Mouse (Mus musculus) forebrain, embryonic 13.5 days (tissue): Measurements from ENCODE around the gene 1700018F24Rik. TPM values are rescaled to one million over a fixed set of nuclear protein-coding genes. Genes with fewer than 3 reads are reported as not detected.
A peak's percentile ranks its signal among the peaks of the same experiment; 100 is the strongest.

ENCODE experiments used
- ATAC-seq: fragments of 200-750 bp; cut with Nextera tagmentation; 2 replicates; pipeline ENCODE4 v1.8.0; 2017
- H3K27ac ChIP-seq: fragments of 300-500 bp; sonication (generic); 2 replicates; pipeline ENCODE4 v1.5.1; 2015; ENCODE audit warnings: inconsistent platforms, mild to moderate bottlenecking, moderate library complexity
- H3K27me3 ChIP-seq: fragments of 300-500 bp; sonication (generic); 2 replicates; pipeline ENCODE4 v1.6.1; 2015; ENCODE audit warnings: mild to moderate bottlenecking, inconsistent platforms
- H3K36me3 ChIP-seq: fragments of 300-500 bp; sonication (generic); 2 replicates; pipeline ENCODE4 v1.6.1; 2015; ENCODE audit warnings: mild to moderate bottlenecking, inconsistent platforms; ENCODE audit not compliant: poor library complexity, severe bottlenecking
- H3K4me1 ChIP-seq: fragments of 300-500 bp; sonication (generic); 2 replicates; pipeline ENCODE4 v1.6.1; 2015; ENCODE audit warnings: inconsistent platforms
- H3K4me2 ChIP-seq: fragments of 300-500 bp; sonication (generic); 2 replicates; pipeline ENCODE4 v1.6.1; 2015; ENCODE audit warnings: inconsistent platforms, mild to moderate bottlenecking, moderate library complexity
- H3K4me3 ChIP-seq: fragments of 300-500 bp; sonication (generic); 2 replicates; pipeline ENCODE4 v1.5.1; 2015; ENCODE audit warnings: mild to moderate bottlenecking, inconsistent platforms
- H3K9ac ChIP-seq: fragments of 300-500 bp; sonication (generic); 2 replicates; pipeline ENCODE4 v1.6.1; 2015; ENCODE audit warnings: mild to moderate bottlenecking, inconsistent platforms
- H3K9me3 ChIP-seq: fragments of 300-500 bp; sonication (generic); replicated peaks from 2 replicates; pipeline ENCODE4 v1.6.1; 2016; ENCODE audit warnings: inconsistent platforms
- whole genome bisulfite sequencing: fragments of 180-500 bp; shearing (Covaris S2); methylation state at CpG from one replicate; pipeline ENCODE4 v1.1.7; 2015; 5-methylcytosine and 5-hydroxymethylcytosine counted together
- polyA plus RNA-seq: library from polyadenylated mRNA; unstranded; fragments of >200 nt; fragmentation: Nextera tagmentation; extraction: Ambion mirVana; gene quantifications from 2 replicates; pipeline ENCODE4 v1.2.1, GENCODE M21; 2015

The 1700018F24Rik gene
- polyA plus RNA-seq, 1 experiment from 2014 or later = not detected

GRCm38 (mm10) chr5:145084822-145085221 is 42.0 kb downstream of the 1700018F24Rik start:
- H3K9me3 ChIP-seq = no peaks in the 10 kb centered on the region
- H3K27ac ChIP-seq = no peak overlapping the region
- WGBS = 83% methylated on average over 2 of the region's 2 CpGs
- H3K27me3 ChIP-seq = no peaks in the 10 kb centered on the region
- peak overlapping the region; percentile 84 for H3K4me2 ChIP-seq
- H3K9ac ChIP-seq = peak overlapping the region; percentile 92; the same call in 1 of the 2 replicates
- peaks cover 14% of the 10 kb centered on the region for H3K36me3 ChIP-seq
- no peak for ATAC-seq
- peak overlapping the region; percentile 82 for H3K4me3 ChIP-seq
- peaks cover 11% of the 10 kb centered on the region for H3K4me1 ChIP-seq

- Histone ChIP-seq H3K9ac (no peak overlapping the region), H3K9me3 (no peaks in the 10 kb centered on the region), H3K27ac (no peak overlapping the region), H3K4me1 (peaks cover 11% of the 10 kb centered on the region), H3K4me2 (no peak overlapping the region), H3K27me3 (no peaks in the 10 kb centered on the region), H3K4me3 (no peak overlapping the region), H3K36me3 (peaks cover 36% of the 10 kb centered on the region)
- WGBS = 96% methylated on average over 2 of the region's 2 CpGs
- ATAC-seq = no peak
Measured at GRCm38 (mm10) chr5:145088186-145088585, 45.4 kb downstream of the 1700018F24Rik start.

GRCm38 (mm10) chr5:145089878-145090277 is 47.1 kb downstream of the 1700018F24Rik start:
- peaks cover 53% of the 10 kb centered on the region for H3K36me3 ChIP-seq
- peaks cover 4% of the 10 kb centered on the region for H3K4me1 ChIP-seq
- H3K27ac ChIP-seq = no peak overlapping the region
- no peak overlapping the region for H3K9ac ChIP-seq
- no peak for ATAC-seq
- H3K27me3 ChIP-seq = no peaks in the 10 kb centered on the region
- H3K4me2 ChIP-seq = no peak overlapping the region
- 93% methylated on average over 3 of the region's 3 CpGs for WGBS
- no peaks in the 10 kb centered on the region for H3K9me3 ChIP-seq
- no peak overlapping the region for H3K4me3 ChIP-seq

Other genes with a start within 250 kb of the 1700018F24Rik start
- 16.8 and 18.1 TPM in 2 replicates for gene Smurf1, start 77.1 kb upstream of the 1700018F24Rik start, polyA plus RNA-seq
- gene Gm4871, start 10.2 kb upstream of the 1700018F24Rik start, polyA plus RNA-seq = not detected in 2 replicates
- gene Arpc1a, start 40.8 kb downstream of the 1700018F24Rik start, polyA plus RNA-seq = 207 and 209 TPM in 2 replicates
- gene Kpna7, start 41.0 kb downstream of the 1700018F24Rik start, polyA plus RNA-seq = not detected in 2 replicates
- gene Arpc1b, start 71.2 kb downstream of the 1700018F24Rik start, polyA plus RNA-seq = 55.9 and 58.1 TPM in 2 replicates
- 139 and 157 TPM in 2 replicates for gene Pdap1, start 97.2 kb downstream of the 1700018F24Rik start, polyA plus RNA-seq
- 247 and 259 TPM in 2 replicates for gene Bud31, start 97.4 kb downstream of the 1700018F24Rik start, polyA plus RNA-seq
- 20.0 and 21.6 TPM in 2 replicates for gene Ptcd1, start 124.1 kb downstream of the 1700018F24Rik start, polyA plus RNA-seq
- 64.0 and 69.6 TPM in 2 replicates for gene Cpsf4, start 124.2 kb downstream of the 1700018F24Rik start, polyA plus RNA-seq
- gene Atp5j2, start 149.1 kb downstream of the 1700018F24Rik start, polyA plus RNA-seq = 672 and 745 TPM in 2 replicates
- 11.9 and 13.1 TPM in 2 replicates for gene Zkscan14, start 158.9 kb downstream of the 1700018F24Rik start, polyA plus RNA-seq
- gene Zkscan5, start 161.6 kb downstream of the 1700018F24Rik start, polyA plus RNA-seq = 16.6 and 18.0 TPM in 2 replicates
- 38.2 and 39.5 TPM in 2 replicates for gene Zfp655, start 188.7 kb downstream of the 1700018F24Rik start, polyA plus RNA-seq
- 0.44 and 0.83 TPM in 2 replicates for gene Zscan25, start 237.5 kb downstream of the 1700018F24Rik start, polyA plus RNA-seq